In genomic region chr5:130757517-130757916, GRCm38 (mm10) we compare ENCODE assay signal across 11 mouse cellular contexts.
A peak's percentile ranks its signal among the peaks of the same experiment; 100 is the strongest.
DNase-seq lines count a peak whose midpoint lies in the region; ATAC-seq and TF ChIP-seq lines count a peak whose summit lies in the region.
"Had no signal": no experiment of that assay in that cellular context is flagged by ENCODE, and none has a peak within 500 bp of the region (broad histone marks: within the 10 kb centered on the region; RNA-seq: fewer than 3 reads in every experiment).

No protein-coding gene starts in this region.

- H3K4me2 ChIP-seq in liver, embryonic 11.5 days, result no peak overlapping the region
- H3K4me2 ChIP-seq: liver, embryonic 13.5 days had no signal

- intact Hi-C loops in heart, adult 2 months (cut with DNase I), result no loop called here
- intact Hi-C loops in heart, postnatal 25 days (cut with DNase I), result no loop called here

- peak; percentile 29 for TF ChIP-seq CTCF in heart, adult 2 months (IDR thresholded peaks at IDR 0.05)
- TF ChIP-seq CTCF in liver, adult 2 months (IDR thresholded peaks at IDR 0.05; ENCODE audit: low read depth, low read length), result peak; percentile 49

- no peaks in the 10 kb centered on the region for H3K4me1 ChIP-seq in heart, adult 2 months (ENCODE audit: control insufficient read depth, insufficient read depth, low read length)
- no peaks in the 10 kb centered on the region for H3K4me1 ChIP-seq in liver, adult 2 months (ENCODE audit: control insufficient read depth, insufficient read depth, low read length)
- H3K4me1 ChIP-seq in liver, embryonic 11.5 days (replicated peaks; ENCODE audit: control insufficient read depth, insufficient read depth, low read length), result no peaks in the 10 kb centered on the region
- H3K4me1 ChIP-seq: liver, embryonic 13.5 days had no signal

- no peak overlapping the region for H3K4me3 ChIP-seq in heart, adult 2 months
- no peak overlapping the region for H3K4me3 ChIP-seq in liver, adult 2 months (ENCODE audit: insufficient read depth, low read depth, low read length)
- no peak overlapping the region for H3K4me3 ChIP-seq in liver, embryonic 11.5 days (ENCODE audit: low read depth, low read length)
- H3K4me3 ChIP-seq: liver, embryonic 13.5 days had no signal

- no peaks in the 10 kb centered on the region for H3K27me3 ChIP-seq in heart, adult 2 months (ENCODE audit: control insufficient read depth, insufficient read depth, low read length)
- H3K27me3 ChIP-seq in liver, adult 2 months (ENCODE audit: control insufficient read depth, insufficient read depth, low read length), result no peaks in the 10 kb centered on the region
- no peaks in the 10 kb centered on the region for H3K27me3 ChIP-seq in liver, embryonic 11.5 days (replicated peaks; ENCODE audit: control insufficient read depth, insufficient read depth, low read length)
- H3K27me3 ChIP-seq: liver, embryonic 13.5 days had no signal

- TF ChIP-seq POLR2A in heart, adult 2 months (IDR thresholded peaks at IDR 0.05; ENCODE audit: insufficient read depth, low read depth, low read length), result no peak
- TF ChIP-seq POLR2A in liver, adult 2 months (IDR thresholded peaks at IDR 0.05; ENCODE audit: extremely low read depth, insufficient read depth, low read length), result no peak

- no peaks in the 10 kb centered on the region for H3K36me3 ChIP-seq in heart, adult 2 months (ENCODE audit: control insufficient read depth, insufficient read depth, low read length)
- no peaks in the 10 kb centered on the region for H3K36me3 ChIP-seq in liver, adult 2 months (ENCODE audit: control insufficient read depth, insufficient read depth, low read length)
- H3K36me3 ChIP-seq in liver, embryonic 11.5 days (ENCODE audit: control insufficient read depth, insufficient read depth, low read length), result no peaks in the 10 kb centered on the region
- H3K36me3 ChIP-seq: liver, embryonic 13.5 days had no signal

- H3K9me3 ChIP-seq in liver, embryonic 11.5 days (ENCODE audit: control insufficient read depth, low read length), result no peaks in the 10 kb centered on the region
- H3K9me3 ChIP-seq: liver, embryonic 13.5 days had no signal

- H3K27ac ChIP-seq in heart, adult 2 months, result no peak overlapping the region
- no peak overlapping the region for H3K27ac ChIP-seq in liver, adult 2 months (replicated peaks; ENCODE audit: insufficient read depth, low read depth, low read length)
- no peak overlapping the region for H3K27ac ChIP-seq in liver, embryonic 11.5 days (ENCODE audit: low read depth, low read length)
- H3K27ac ChIP-seq: liver, embryonic 13.5 days had no signal

- 85% methylated on average over 3 of the region's 3 CpGs for WGBS in heart, adult 2 months
- WGBS in liver, adult 2 months, result 87% methylated on average over 3 of the region's 3 CpGs
- WGBS in liver, embryonic 11.5 days, result 77% methylated on average over 3 of the region's 3 CpGs

- no peak for DNase-seq in heart, adult 2 months
- no peak for DNase-seq in heart, postnatal 25 days (ENCODE audit: low spot score)
- DNase-seq in liver, adult 2 months (ENCODE audit: extremely low read depth, low read depth, low spot score), result peak; percentile 40
- DNase-seq in liver, embryonic 11.5 days (ENCODE audit: low spot score), result no peak
- peak; percentile 66 for DNase-seq in ES-CJ7 (ENCODE audit: low read depth, low spot score)
- peak; percentile 1 for DNase-seq in induced T-regulatory cell, adult 2 months (ENCODE audit: low read depth)
- DNase-seq in spleen, postnatal 4 days (ENCODE audit: low spot score in 2 of 2), result no peak
- no peak for DNase-seq in gastrocnemius, postnatal 25 days
- DNase-seq: adrenal gland, postnatal 10 days; liver, embryonic 13.5 days had no signal

- no peak overlapping the region for H3K9ac ChIP-seq in heart, adult 2 months (ENCODE audit: low read depth, low read length)
- H3K9ac ChIP-seq in liver, adult 2 months (ENCODE audit: low read depth, low read length), result no peak overlapping the region
- no peak overlapping the region for H3K9ac ChIP-seq in liver, embryonic 11.5 days (ENCODE audit: low read depth, low read length)
- H3K9ac ChIP-seq: liver, embryonic 13.5 days had no signal

- no peaks in the 10 kb centered on the region for H3K79me2 ChIP-seq in heart, adult 2 months (replicated peaks; ENCODE audit: control insufficient read depth, insufficient read depth, low read length)
- no peaks in the 10 kb centered on the region for H3K79me2 ChIP-seq in liver, adult 2 months (ENCODE audit: control insufficient read depth, insufficient read depth, low read length)

- TF ChIP-seq EP300 in heart, adult 2 months (IDR thresholded peaks at IDR 0.05; ENCODE audit: insufficient read depth, low read depth, low read length), result no peak

- ATAC-seq in liver, embryonic 11.5 days (replicated peaks; ENCODE audit: low FRiP score), result no peak
- ATAC-seq: midbrain, embryonic 16.5 days had no signal

Comparison
In these comparisons a context has a peak if more than half of its experiments do, and no peak if none do; other contexts are left out.
1. DNase-seq: peak in liver, adult 2 months (single experiment), ES-CJ7 (single experiment) and induced T-regulatory cell, adult 2 months (single experiment); none in heart, adult 2 months (0 of 2), heart, postnatal 25 days (single experiment), liver, embryonic 11.5 days (single experiment), spleen, postnatal 4 days (0 of 2) and gastrocnemius, postnatal 25 days (single experiment).